Mouse (Mus musculus) hindbrain, embryonic 10.5 days (tissue): ENCODE results near the gene Exoc5. TPM values are rescaled to one million over a fixed set of nuclear protein-coding genes. Genes with fewer than 3 reads are reported as not detected.
"Not testable (repeated sequence)": the region's sequence is repeated elsewhere in the genome, so short reads cannot be mapped to it uniquely, and the experiment has no call there.

Experiments
- DNase-seq: peaks from one replicate; pipeline ENCODE4 v3.0.0-alpha.2; 2017; ENCODE audit warnings: low spot score
- H3K27ac ChIP-seq: fragments of 300-500 bp; sonication (generic); 2 replicates; pipeline ENCODE4 v1.5.1; 2016; ENCODE audit warnings: mild to moderate bottlenecking, moderate library complexity
- H3K27me3 ChIP-seq: fragments of 300-500 bp; sonication (generic); 2 replicates; pipeline ENCODE4 v1.6.1; 2016; ENCODE audit warnings: mild to moderate bottlenecking; ENCODE audit not compliant: poor library complexity, insufficient read depth, severe bottlenecking
- H3K36me3 ChIP-seq: fragments of 300-500 bp; sonication (generic); 2 replicates; pipeline ENCODE4 v1.6.1; 2016; ENCODE audit warnings: mild to moderate bottlenecking, moderate library complexity
- H3K4me1 ChIP-seq: fragments of 300-500 bp; sonication (generic); replicated peaks from 2 replicates; pipeline ENCODE4 v1.6.1; 2016; ENCODE audit warnings: mild to moderate bottlenecking
- H3K4me3 ChIP-seq: fragments of 300-500 bp; sonication (generic); 2 replicates; pipeline ENCODE4 v1.5.1; 2016; ENCODE audit warnings: mild to moderate bottlenecking, moderate library complexity
- H3K9me3 ChIP-seq: fragments of 300-500 bp; sonication (generic); 2 replicates; pipeline ENCODE4 v1.6.1; 2016; ENCODE audit warnings: mild to moderate bottlenecking, moderate library complexity
- WGBS: fragments of 180-500 bp; shearing (Covaris S2); methylation state at CpG from one replicate; pipeline ENCODE4 v1.1.7; 2016; 5-methylcytosine and 5-hydroxymethylcytosine counted together
- polyA plus RNA-seq: library from polyadenylated mRNA; unstranded; fragments of >200 nt; fragmentation: Nextera tagmentation; extraction: Ambion mirVana; gene quantifications from 2 replicates; pipeline ENCODE4 v1.2.1, GENCODE M21; 2016

Gene Exoc5
- polyA plus RNA-seq = 59.9 and 63.8 TPM in 2 replicates

DNA sequence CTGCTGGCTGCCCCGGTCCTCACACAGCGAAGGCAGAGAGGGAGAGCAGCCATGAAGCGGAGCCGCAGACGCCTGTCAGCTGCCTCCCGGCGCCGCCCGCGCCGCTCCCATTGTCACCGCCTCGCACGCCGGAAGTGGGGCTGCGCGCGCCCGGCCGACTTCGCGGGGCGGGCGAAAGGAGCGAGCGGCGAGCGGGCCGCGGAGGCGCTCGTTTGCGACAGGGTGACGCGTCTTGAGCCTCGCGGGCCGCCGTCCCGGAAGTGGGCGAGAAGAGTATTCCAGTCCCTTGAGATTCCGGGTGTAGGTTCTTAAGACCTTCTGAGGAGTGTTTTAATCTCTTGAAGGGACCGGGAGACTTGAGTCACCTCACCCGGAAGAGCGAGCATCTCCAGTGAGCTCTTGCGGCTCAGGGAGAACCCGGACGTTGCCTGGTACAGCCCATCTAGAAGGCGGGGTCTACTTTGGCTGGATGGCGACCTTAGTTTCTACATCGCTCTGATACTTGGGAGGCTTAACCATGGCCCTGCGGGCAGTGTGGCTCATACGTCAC is at the start of gene Exoc5:
TSS of gene Exoc5 (minus strand) at position 380 of the 550 bp plus-strand sequence.
- Histone ChIP-seq H3K9me3 (no peaks in the 10 kb centered on the region), H3K27me3 (no peaks in the 10 kb centered on the region), H3K36me3 (peaks cover 7% of the 10 kb centered on the region; the same call in 1 of the 2 replicates), H3K4me3 (peak within 1 kb of the TSS; percentile 96), H3K4me1 (peaks cover 26% of the 10 kb centered on the region), H3K27ac (peak within 1 kb of the TSS; percentile 100)
- WGBS = under 1% methylated on average over 53 of the region's 53 CpGs
- DNase-seq = peak; percentile 94

DNA sequence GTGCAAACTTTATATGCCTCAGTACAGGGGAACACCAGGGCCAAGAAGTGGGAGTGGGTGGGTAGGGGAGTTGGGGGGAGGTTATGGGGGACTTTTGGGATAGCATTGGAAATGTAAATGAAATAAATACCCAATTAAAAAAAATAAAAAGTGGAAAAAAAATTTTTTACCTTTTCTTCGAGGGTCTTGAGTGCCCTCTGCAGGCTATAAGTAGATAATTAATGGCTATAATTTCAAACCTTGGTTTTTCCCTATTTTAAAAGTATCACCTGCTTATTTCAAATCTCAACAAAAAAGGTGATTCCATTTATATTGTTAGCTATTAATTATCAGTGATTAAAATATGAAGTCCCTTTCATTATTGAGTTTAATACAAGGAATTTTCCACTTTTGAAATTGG is 25.3 kb upstream of the Exoc5 start:
- H3K27me3 ChIP-seq, DNase-seq, H3K27ac ChIP-seq, H3K9me3 ChIP-seq, H3K4me3 ChIP-seq, H3K36me3 ChIP-seq: not testable (repeated sequence)
- peaks cover 23% of the 10 kb centered on the region for H3K4me1 ChIP-seq
- WGBS = 77% methylated on average over 1 of the region's 1 CpGs

DNA sequence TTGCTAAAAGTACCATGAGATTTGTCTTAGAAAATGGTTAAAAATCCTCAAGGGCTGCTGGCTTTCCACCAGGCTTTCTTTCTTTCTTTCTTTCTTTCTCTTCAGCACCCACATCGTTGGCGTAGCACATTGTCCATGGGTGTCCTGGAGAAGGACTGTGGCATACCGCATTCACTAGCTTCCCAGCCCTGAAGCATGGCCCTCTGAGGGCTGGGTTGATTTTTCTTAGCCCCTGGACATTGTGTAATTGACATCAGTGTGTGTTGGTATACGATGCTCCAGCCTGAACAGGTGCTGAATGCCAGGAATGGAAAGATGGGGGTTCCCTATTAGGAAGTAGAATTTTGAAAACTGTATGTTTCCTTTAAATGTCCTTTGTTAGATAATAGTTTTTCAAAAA is 24.8 kb upstream of the Exoc5 start:
- Histone ChIP-seq H3K27me3 (no peaks in the 10 kb centered on the region), H3K9me3 (no peaks in the 10 kb centered on the region), H3K4me3 (no peak overlapping the region), H3K36me3 (peaks cover 8% of the 10 kb centered on the region), H3K4me1 (peaks cover 23% of the 10 kb centered on the region), H3K27ac (no peak overlapping the region)
- WGBS = 92% methylated on average over 4 of the region's 4 CpGs
- no peak for DNase-seq

DNA sequence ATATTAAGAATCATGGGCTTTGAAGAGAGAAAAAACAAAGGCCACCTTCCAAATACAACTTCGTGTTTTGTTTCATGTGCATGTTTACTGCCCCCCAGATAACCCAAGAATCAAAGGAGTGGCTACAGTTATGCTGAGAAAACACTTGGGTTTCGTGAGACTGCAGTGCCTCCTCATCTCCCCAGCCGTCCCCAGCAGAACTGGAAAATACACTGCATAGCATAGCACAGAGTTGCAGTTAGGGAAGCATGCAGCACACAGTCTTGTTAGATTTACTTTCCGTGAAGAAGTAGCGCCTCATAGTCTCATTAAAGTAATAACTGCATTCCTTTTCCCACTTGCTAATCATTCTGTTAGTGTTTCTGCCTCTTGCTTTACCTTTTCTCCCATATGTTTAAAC is 23.6 kb upstream of the Exoc5 start:
- H3K27me3 ChIP-seq = no peaks in the 10 kb centered on the region
- H3K4me3 ChIP-seq = no peak overlapping the region
- no peak for DNase-seq
- H3K4me1 ChIP-seq = peaks cover 12% of the 10 kb centered on the region
- H3K9me3 ChIP-seq = no peaks in the 10 kb centered on the region
- WGBS = 62% methylated on average over 5 of the region's 5 CpGs
- H3K27ac ChIP-seq = no peak overlapping the region
- peaks cover 13% of the 10 kb centered on the region for H3K36me3 ChIP-seq

DNA sequence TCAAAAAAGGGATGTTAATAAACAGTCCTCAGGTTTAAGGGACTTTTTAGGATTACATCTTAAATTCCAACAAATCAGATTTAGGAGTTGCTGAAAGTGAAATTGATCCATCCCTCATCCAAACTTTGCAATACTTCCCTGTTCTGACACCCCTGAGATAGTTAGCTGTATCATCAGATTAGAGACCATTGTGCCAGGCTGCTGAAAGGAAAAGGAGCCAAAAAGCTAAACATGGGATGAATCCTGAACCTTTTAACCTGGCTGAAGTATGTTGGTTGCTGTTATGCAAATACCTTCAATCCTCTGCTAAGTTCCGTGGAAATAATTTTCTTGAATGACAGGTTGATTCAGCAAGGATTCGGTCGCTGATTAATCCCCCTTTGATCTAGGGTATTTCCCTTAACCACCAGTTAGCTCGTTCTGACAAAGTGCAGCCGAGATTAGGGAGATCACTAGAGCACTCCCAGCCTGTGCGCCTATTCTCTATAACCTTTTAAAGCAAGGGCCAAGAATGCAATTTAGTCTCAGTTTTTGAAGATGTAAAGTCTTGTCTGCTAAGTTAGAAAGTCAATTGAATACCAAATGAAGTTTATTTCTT is 23.1 kb upstream of the Exoc5 start:
- Histone ChIP-seq H3K27ac (no peak overlapping the region), H3K4me3 (no peak overlapping the region), H3K36me3 (peaks cover 15% of the 10 kb centered on the region), H3K27me3 (no peaks in the 10 kb centered on the region), H3K4me1 (peaks cover 12% of the 10 kb centered on the region), H3K9me3 (no peaks in the 10 kb centered on the region)
- DNase-seq = no peak
- WGBS = 23% methylated on average over 6 of the region's 6 CpGs

DNA sequence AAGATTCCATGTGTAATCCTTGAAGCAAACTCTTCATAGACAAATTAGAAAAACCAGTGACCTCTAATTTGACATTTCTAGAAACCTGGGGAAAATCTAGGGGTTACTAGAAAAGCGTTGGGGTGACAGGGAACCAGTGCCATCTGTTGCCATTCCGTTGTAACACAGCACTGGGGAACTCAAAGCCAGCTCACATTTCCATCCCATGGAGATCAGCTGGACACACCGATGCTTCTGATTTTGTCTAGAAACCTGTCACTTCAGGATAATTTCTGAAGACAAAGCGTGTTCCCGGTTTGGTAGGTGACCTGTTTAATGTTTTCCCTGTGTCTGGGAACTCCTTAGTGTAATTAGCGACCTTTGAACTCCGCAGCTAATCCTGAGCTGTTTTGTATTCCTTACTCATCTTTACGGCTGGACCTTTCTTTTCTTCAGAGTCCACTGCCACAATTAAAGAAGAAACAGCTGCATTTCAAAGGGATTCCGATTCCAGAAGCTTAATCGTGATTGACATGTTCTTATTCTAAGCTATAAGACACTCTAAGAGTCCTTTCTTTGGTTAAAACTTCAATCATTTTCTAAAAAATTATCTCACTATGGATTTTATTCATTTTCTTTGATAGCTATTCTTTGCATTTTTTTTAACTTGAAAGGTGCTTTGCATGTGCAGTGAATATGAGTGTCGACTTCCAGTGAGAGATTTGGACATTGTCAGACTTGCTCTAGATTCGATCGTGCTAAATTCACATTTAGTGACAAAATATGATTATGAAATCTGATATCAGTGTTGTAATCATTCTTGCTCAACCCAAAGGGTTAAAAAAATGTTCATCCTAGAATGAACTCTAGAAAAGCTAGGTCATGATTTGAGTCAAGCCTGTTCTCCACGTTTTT is 21.9 kb upstream of the Exoc5 start:
- 54% methylated on average over 14 of the region's 14 CpGs for WGBS
- no peaks in the 10 kb centered on the region for H3K9me3 ChIP-seq
- H3K27me3 ChIP-seq = no peaks in the 10 kb centered on the region
- H3K36me3 ChIP-seq = peaks cover 27% of the 10 kb centered on the region
- H3K4me1 ChIP-seq = peaks cover 12% of the 10 kb centered on the region
- no peak overlapping the region for H3K27ac ChIP-seq
- H3K4me3 ChIP-seq = no peak overlapping the region
- DNase-seq = no peak

DNA sequence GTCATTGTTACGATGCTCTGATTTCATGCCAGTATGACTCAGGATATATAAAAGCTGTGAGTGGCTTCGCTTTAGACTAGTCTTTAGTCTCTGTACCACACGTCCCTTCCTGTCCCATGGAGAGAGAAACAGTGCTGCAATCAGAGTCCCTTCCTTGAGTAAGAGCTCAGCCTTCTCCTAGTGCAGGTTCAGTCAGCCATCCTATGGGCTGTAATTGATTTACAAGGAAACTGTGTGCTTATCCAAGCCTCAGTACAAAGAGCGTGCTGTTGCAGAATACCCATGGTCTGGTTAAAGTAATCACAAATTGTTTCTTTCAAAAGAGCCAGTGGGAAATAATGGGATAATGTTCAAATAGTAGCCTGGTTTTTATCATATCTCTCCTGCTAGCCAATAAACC is 20.1 kb upstream of the Exoc5 start:
- Histone ChIP-seq H3K4me1 (peaks cover 12% of the 10 kb centered on the region), H3K27ac (no peak overlapping the region), H3K4me3 (no peak overlapping the region), H3K9me3 (no peaks in the 10 kb centered on the region), H3K27me3 (no peaks in the 10 kb centered on the region), H3K36me3 (peaks cover 38% of the 10 kb centered on the region)
- WGBS = 92% methylated on average over 4 of the region's 4 CpGs
- DNase-seq = no peak

DNA sequence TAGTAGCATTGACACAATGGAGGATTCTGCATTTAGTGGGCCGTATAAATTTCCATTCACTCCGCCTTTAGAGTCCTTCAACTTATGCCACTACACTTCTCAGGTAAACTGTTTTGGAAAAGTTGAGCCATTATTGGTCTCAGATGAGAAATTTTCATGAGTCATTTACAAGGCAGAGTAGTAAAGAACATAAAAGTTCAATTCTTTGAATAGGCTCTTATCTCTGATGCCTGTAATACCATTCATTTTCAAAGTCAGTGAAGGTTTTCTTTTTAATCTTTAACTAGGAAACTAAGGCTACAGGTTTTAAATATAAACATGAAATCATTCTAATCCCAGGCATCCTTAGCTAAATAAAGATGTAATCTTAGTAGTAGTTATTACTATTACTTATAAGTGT is 12.4 kb upstream of the Exoc5 start:
- Histone ChIP-seq H3K4me1 (no peaks in the 10 kb centered on the region), H3K36me3 (peaks cover 50% of the 10 kb centered on the region), H3K27me3 (no peaks in the 10 kb centered on the region), H3K9me3 (no peaks in the 10 kb centered on the region), H3K4me3 (no peak overlapping the region), H3K27ac (no peak overlapping the region)
- DNase-seq = no peak
- WGBS = 92% methylated on average over 2 of the region's 2 CpGs

DNA sequence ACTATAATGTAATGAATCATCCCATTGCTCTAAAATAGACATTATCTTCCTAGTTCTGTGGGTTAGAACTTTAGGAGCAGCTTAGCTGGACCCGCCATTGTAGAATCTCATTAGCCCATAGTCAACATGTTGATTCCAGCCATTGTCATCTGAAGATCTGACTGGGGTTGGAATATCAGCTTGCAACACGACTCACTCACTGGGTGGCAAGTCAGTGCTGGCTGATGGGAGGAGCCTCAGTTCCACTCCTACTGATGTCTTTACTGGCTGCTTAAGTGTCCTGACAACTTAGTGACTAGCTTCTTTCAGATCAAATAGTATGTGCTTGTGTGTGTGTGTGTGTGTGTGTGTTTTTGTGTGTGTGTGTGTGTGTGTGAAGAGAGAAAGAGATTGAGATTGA is 7.9 kb upstream of the Exoc5 start:
- Histone ChIP-seq H3K27ac (no peak overlapping the region), H3K36me3 (peaks cover 24% of the 10 kb centered on the region), H3K27me3 (no peaks in the 10 kb centered on the region), H3K9me3 (no peaks in the 10 kb centered on the region), H3K4me1 (no peaks in the 10 kb centered on the region), H3K4me3 (no peak overlapping the region)
- no peak for DNase-seq
- 68% methylated on average over 2 of the region's 2 CpGs for WGBS

DNA sequence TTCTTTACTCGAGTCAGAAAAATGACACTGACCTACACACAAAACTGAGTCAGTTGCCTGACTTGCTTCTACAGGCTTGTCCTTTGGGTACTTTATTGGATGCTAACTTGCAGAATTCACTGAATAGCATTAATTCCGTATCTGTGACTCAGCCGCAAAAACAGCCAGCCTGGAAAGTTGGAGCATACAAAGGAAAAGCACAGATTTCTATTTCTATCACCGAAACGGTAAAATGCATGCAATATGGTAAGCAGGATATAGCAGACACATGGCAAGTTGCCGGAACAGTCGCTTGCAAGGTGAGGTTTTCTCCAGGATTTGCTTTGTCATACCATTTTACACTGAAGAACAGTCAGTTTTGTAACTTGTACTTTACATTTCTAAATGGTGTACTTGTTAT is 7.4 kb upstream of the Exoc5 start:
- Histone ChIP-seq H3K4me1 (no peaks in the 10 kb centered on the region), H3K36me3 (peaks cover 21% of the 10 kb centered on the region), H3K27me3 (no peaks in the 10 kb centered on the region), H3K9me3 (no peaks in the 10 kb centered on the region), H3K4me3 (no peak overlapping the region), H3K27ac (no peak overlapping the region)
- DNase-seq = no peak
- WGBS = 95% methylated on average over 7 of the region's 7 CpGs

DNA sequence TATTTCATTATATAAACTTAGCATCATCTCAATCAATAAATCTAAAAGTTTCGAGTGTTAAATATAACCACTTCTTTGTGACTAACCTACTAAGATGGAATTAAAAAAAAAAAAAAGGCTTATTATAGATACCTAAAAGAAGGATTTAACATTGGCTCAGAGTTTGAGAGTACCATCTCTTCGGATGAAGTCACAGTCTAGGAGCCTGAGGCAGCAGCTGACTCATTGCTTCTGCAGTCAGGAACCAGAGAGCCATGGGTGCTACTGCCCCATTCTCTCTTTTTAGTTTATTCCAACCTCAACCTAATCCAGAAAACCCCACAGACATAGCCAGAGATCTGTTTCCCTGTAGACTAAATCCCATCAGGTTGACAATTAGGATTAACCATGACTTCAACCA is 6.4 kb upstream of the Exoc5 start:
- H3K27ac ChIP-seq = no peak overlapping the region
- peaks cover 21% of the 10 kb centered on the region for H3K36me3 ChIP-seq
- H3K27me3 ChIP-seq = no peaks in the 10 kb centered on the region
- peaks cover 4% of the 10 kb centered on the region; the same call in 1 of the 2 replicates for H3K4me1 ChIP-seq
- 93% methylated on average over 2 of the region's 2 CpGs for WGBS
- no peak overlapping the region for H3K4me3 ChIP-seq
- DNase-seq = no peak
- no peaks in the 10 kb centered on the region for H3K9me3 ChIP-seq

DNA sequence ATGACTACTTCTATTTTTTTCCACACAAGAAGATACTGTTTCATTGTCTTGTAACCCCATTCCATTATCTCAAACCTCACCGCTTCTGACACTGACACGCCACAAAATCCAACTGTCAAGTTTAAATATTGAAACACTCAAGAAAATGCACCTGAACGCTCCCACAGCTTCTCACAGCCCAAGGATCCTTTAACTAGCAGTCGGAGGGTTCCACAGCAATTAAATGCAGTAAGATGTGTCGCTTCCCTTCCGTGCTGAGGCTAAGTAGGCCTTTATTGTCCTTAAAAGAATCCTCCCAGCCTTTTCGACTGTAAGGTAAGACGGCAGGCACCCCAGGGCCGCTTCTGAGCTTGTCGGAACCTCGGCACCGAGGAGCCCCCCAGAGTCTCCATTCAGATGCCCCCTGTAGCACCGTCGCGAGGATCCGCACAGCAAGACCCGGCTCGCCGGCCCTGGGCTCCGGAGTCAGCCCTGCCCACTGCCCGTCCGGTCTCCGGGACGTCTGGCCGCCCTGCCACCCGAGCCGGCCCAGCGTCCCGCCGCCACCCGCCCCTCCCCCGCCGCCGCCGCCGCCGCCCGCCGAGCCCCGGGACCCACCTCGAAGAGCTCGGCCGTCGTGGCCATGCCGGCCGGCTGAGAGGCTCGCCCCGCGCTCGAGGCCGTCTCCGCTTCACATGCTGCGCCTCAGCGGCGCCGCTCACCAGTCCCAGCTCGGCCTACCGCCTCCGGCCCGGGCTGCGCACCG is 752 bp downstream of the Exoc5 start, which contains the start of gene Ap5m1:
TSS of gene Ap5m1 (plus strand) at position 569 of the 745 bp plus-strand sequence.
- Histone ChIP-seq H3K27ac (peak within 1 kb of the TSS; percentile 100), H3K4me3 (peak within 1 kb of the TSS; percentile 96), H3K27me3 (no peaks in the 10 kb centered on the region), H3K9me3 (no peaks in the 10 kb centered on the region), H3K4me1 (peaks cover 26% of the 10 kb centered on the region), H3K36me3 (peaks cover 7% of the 10 kb centered on the region; the same call in 1 of the 2 replicates)
- under 1% methylated on average over 62 of the region's 62 CpGs for WGBS
- DNase-seq = no peak
